Mouse (Mus musculus): Measurements from ENCODE around the gene Ptms. TPM values are rescaled to one million over a fixed set of nuclear protein-coding genes. Genes with fewer than 3 reads are reported as not detected.

The Ptms gene
- polyA plus RNA-seq (2012; rRNA removed), result 894 and 1,886 TPM in 2 replicates

DNA sequence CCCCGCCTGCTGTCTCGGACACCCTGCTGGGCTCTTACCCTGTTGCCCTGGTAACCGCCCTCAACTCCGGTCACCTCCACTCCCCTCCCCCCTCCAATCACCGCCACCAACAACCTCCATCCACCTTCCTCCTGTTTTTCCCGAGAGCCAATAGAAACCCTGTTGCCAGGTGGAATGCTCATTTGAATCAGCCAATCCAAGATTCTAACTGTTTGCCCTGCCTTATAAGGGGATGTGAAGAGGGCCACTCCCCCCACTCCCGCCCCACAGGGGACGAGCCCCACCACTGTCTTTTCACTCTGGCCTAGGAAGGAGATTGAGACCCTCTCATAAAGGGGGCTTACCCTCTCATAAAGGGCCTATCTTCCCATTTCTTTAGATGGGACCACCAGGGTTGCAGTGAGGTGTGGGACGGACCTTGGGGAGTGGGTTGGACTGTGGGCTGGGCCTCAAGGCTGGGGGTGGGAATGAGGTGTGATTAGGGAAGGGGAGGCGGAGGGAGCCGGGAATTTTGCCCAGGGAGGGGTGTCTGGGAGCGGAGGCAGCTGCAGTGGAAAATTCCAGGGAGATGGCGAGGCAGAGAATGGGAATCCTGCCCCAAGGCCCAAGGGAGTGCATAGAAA lies at the start of gene Ptms:
Ptms (minus strand) TSS at position 409 of the 623 bp plus-strand sequence.

DNA sequence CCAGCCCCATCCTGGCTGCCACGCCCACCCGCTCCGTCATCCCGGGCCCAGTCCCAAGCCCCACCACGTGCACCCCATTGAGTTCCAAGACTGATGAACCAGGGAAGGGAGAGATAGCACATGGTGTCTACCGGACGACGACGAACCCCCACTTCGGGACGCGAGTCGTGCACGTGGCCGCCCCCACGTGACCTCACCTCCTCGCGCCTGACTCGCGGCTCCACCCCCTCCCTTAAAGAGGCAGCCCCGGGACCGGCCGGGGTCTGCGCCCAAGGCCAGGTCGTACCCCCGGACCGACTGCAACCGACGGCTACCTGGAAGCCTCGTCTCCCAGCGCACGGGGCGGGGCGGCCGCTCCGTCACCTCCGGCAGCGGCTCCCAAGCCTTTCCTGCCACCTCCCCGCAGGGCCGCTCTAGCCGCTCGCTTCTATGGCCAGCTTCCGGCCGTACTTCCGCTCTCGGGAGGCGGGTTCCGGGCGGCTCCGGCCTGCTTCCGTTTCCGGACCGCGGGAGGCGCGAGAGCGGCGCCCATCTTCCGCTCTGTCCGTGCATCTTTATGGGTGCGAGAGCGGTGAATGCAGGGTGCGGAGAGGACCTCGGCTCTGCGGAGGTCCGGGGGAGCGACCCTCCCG lies 45.3 kb upstream of the Ptms start, which contains the start of gene Cops7a:
Cops7a (minus strand) TSS at position 451 of the 632 bp plus-strand sequence.

DNA sequence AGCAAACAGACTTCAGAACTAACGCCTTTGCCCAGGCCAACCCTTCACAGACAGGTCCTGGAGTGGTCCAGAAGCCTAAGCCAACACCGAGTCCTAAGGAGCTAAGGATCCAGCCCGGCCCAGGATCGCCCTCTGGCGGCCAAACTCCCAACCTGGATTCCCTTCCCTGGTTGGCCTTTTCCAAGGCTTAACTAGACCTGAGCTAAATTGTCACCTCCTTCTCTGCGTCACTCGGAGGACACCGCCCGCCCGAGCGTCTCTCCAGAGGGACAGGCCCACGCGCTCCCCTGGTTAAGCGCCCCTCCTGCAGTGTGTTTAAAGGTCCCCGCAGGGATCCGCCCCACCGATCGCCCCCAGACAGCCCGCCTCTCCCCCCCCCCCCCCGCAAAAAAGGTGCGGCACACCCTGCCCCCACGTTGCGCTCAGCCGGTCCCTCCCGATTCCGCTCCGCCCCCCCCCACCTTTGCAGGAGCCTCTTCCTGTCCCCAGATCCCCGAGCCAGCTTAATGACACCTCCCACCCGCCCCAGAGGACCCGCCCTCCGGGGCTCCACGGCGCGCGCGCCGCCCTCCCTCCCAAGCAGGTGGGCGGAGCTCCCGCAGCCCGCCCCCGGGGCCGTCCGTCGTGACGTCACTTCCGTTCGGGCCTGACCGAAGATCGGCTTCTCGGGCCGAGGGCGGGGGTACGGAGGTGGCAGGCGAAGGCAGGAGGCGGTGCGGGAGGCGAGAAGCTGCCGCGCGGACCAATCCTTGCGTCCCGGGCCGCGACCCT lies 11.0 kb upstream of the Ptms start, which contains the start of gene Mlf2:
Mlf2 (plus strand) TSS at position 633 of the 771 bp plus-strand sequence.

DNA sequence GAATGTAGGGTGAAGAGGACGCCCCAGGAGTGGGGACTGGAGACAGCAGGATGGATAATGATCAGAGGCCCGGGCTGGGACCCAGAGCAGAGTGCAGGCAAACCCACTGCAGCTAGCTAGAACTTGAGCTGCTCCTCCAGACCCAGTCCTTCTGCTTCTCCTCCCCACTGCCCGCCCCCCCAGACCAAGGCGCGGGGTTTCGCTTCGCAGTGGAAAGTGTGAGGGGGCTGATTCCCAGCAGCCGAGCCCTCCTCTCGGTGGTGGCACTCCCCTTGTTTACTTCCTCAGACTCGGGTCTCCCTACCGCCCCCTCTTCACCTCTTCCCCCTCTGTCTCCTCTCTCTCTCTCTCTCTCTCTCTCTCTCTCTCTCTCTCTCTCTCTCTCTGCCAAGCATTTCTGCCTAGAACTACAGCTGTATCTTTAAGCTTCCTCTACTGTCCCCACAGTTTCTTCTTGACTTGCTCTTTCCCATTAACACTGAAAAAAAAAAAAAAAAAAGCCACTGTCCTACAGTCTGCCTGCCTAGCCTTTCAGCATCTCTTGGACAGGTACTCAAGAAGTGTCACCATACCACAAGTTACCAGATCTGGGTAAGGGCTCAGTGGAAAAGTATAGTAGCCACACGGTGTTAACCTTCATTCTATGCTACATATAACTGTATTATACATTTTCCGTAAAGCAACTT lies 8.2 kb downstream of the Ptms start, which contains the start of gene Lag3:
Lag3 (minus strand) TSS at position 173 of the 686 bp plus-strand sequence.

GRCm38 (mm10) chr6:124887986-124888385 lies 31.9 kb downstream of the Ptms start, which contains the start of gene Cd4:
Gene Cd4 (minus strand): TSS chr6:124888221.

Other genes starting within 250 kb of the Ptms start
- gene Emg1, start 207.9 kb downstream of the Ptms start, polyA plus RNA-seq (2012; rRNA removed), result 36.9 and 39.0 TPM in 2 replicates
- gene Phb2, start 207.8 kb downstream of the Ptms start, polyA plus RNA-seq (2012; rRNA removed), result 151 and 193 TPM in 2 replicates
- gene Ptpn6, start 181.4 kb downstream of the Ptms start, polyA plus RNA-seq (2012; rRNA removed), result 22.8 and 27.5 TPM in 2 replicates
- 180 and 222 TPM in 2 replicates for gene Grcc10, start 178.7 kb downstream of the Ptms start, polyA plus RNA-seq (2012; rRNA removed)
- not detected in 2 replicates for gene Gm45234, start 164.1 kb downstream of the Ptms start, polyA plus RNA-seq (2012; rRNA removed)
- 52.2 and 59.6 TPM in 2 replicates for gene Atn1, start 163.6 kb downstream of the Ptms start, polyA plus RNA-seq (2012; rRNA removed)
- gene Eno2, start 150.4 kb downstream of the Ptms start, polyA plus RNA-seq (2012; rRNA removed), result 8.6 and 8.8 TPM in 2 replicates
- gene Lrrc23, start 140.4 kb downstream of the Ptms start, polyA plus RNA-seq (2012; rRNA removed), result 0.40 and 0.79 TPM in 2 replicates
- 39.0 and 41.2 TPM in 2 replicates for gene Spsb2, start 111.4 kb downstream of the Ptms start, polyA plus RNA-seq (2012; rRNA removed)
- gene Tpi1, start 105.8 kb downstream of the Ptms start, polyA plus RNA-seq (2012; rRNA removed), result 442 and 514 TPM in 2 replicates
- 66.9 and 70.4 TPM in 2 replicates for gene Usp5, start 90.6 kb downstream of the Ptms start, polyA plus RNA-seq (2012; rRNA removed)
- gene Cdca3, start 90.6 kb downstream of the Ptms start, polyA plus RNA-seq (2012; rRNA removed), result 38.3 and 47.5 TPM in 2 replicates
- gene Gnb3, start 79.8 kb downstream of the Ptms start, polyA plus RNA-seq (2012; rRNA removed), result 0.21 and 0.29 TPM in 2 replicates
- gene P3h3, start 62.4 kb downstream of the Ptms start, polyA plus RNA-seq (2012; rRNA removed), result 25.9 and 26.2 TPM in 2 replicates
- 2.3 and 2.7 TPM in 2 replicates for gene Gpr162, start 56.1 kb downstream of the Ptms start, polyA plus RNA-seq (2012; rRNA removed)
- gene Cd4, start 31.9 kb downstream of the Ptms start, polyA plus RNA-seq (2012; rRNA removed), result 2.7 and 3.0 TPM in 2 replicates
- 2.7 and 4.0 TPM in 2 replicates for gene Lag3, start 8.4 kb downstream of the Ptms start, polyA plus RNA-seq (2012; rRNA removed)
- 357 and 413 TPM in 2 replicates for gene Mlf2, start 11.3 kb upstream of the Ptms start, polyA plus RNA-seq (2012; rRNA removed)
- 206 and 213 TPM in 2 replicates for gene Cops7a, start 45.4 kb upstream of the Ptms start, polyA plus RNA-seq (2012; rRNA removed)
- 8.4 and 8.6 TPM in 2 replicates for gene Pianp, start 76.6 kb upstream of the Ptms start, polyA plus RNA-seq (2012; rRNA removed)
- gene Zfp384, start 89.0 kb upstream of the Ptms start, polyA plus RNA-seq (2012; rRNA removed), result 59.4 and 64.6 TPM in 2 replicates
- gene Ing4, start 119.7 kb upstream of the Ptms start, polyA plus RNA-seq (2012; rRNA removed), result 37.5 and 37.7 TPM in 2 replicates
- 17.7 and 24.1 TPM in 2 replicates for gene Acrbp, start 129.6 kb upstream of the Ptms start, polyA plus RNA-seq (2012; rRNA removed)
- gene Lpar5, start 147.8 kb upstream of the Ptms start, polyA plus RNA-seq (2012; rRNA removed), result 71.9 and 87.7 TPM in 2 replicates
- gene Chd4, start 175.9 kb upstream of the Ptms start, polyA plus RNA-seq (2012; rRNA removed), result 88.5 and 103 TPM in 2 replicates
- 10.6 and 15.0 TPM in 2 replicates for gene Nop2, start 211.8 kb upstream of the Ptms start, polyA plus RNA-seq (2012; rRNA removed)
- gene Iffo1, start 225.1 kb upstream of the Ptms start, polyA plus RNA-seq (2012; rRNA removed), result 13.1 and 18.1 TPM in 2 replicates
- gene Gapdh, start 246.4 kb upstream of the Ptms start, polyA plus RNA-seq (2012; rRNA removed), result 3,801 and 3,939 TPM in 2 replicates

Data from colon, adult 2 months (tissue).